Mouse (Mus musculus): Measurements from ENCODE around the gene Chst2.

Gene Chst2

GRCm38 (mm10) chr9:95406571-95407561 lies at the start of gene Chst2:
Gene Chst2, minus strand, starts transcription at chr9:95406722.
- in situ Hi-C loops (cut with MboI, MseI), result loop anchor here (10.0 kb wide), 1 partner anchor 212 kb away; no protein-coding TSS in a partner anchor

GRCm38 (mm10) chr9:95451931-95452330 lies 45.4 kb upstream of the Chst2 start:
- in situ Hi-C loops (cut with MboI, MseI), result no loop called here

GRCm38 (mm10) chr9:95450586-95450985 lies 44.1 kb upstream of the Chst2 start:
- in situ Hi-C loops (cut with MboI, MseI), result no loop called here

- in situ Hi-C loops (cut with MboI, MseI), result no loop called here
Measured at GRCm38 (mm10) chr9:95442321-95442731, 35.8 kb upstream of the Chst2 start.

- in situ Hi-C loops (cut with MboI, MseI), result no loop called here
Measured at GRCm38 (mm10) chr9:95437883-95438282, 31.4 kb upstream of the Chst2 start.

- in situ Hi-C loops (cut with MboI, MseI), result no loop called here
Measured at GRCm38 (mm10) chr9:95436294-95436613, 29.7 kb upstream of the Chst2 start.

GRCm38 (mm10) chr9:95435506-95436293 lies 29.2 kb upstream of the Chst2 start:
- in situ Hi-C loops (cut with MboI, MseI), result no loop called here

- in situ Hi-C loops (cut with MboI, MseI), result no loop called here
Measured at GRCm38 (mm10) chr9:95428277-95428676, 21.8 kb upstream of the Chst2 start.

- in situ Hi-C loops (cut with MboI, MseI), result no loop called here
Measured at GRCm38 (mm10) chr9:95413911-95414310, 7.4 kb upstream of the Chst2 start.

- in situ Hi-C loops (cut with MboI, MseI), result no loop called here
Measured at GRCm38 (mm10) chr9:95412047-95412446, 5.5 kb upstream of the Chst2 start.

GRCm38 (mm10) chr9:95407586-95408220 lies 1.2 kb upstream of the Chst2 start:
- in situ Hi-C loops (cut with MboI, MseI), result loop anchor here (10.0 kb wide), 1 partner anchor 213 kb away; no protein-coding TSS in a partner anchor

GRCm38 (mm10) chr9:95405946-95406570 lies 464 bp downstream of the Chst2 start:
- in situ Hi-C loops (cut with MboI, MseI), result loop anchor here (10.0 kb wide), 1 partner anchor 211 kb away; no protein-coding TSS in a partner anchor

- in situ Hi-C loops (cut with MboI, MseI), result loop anchor here (10.0 kb wide), 1 partner anchor 211 kb away; no protein-coding TSS in a partner anchor
Measured at GRCm38 (mm10) chr9:95405511-95405945, 994 bp downstream of the Chst2 start.

GRCm38 (mm10) chr9:95404811-95405465 lies 1.6 kb downstream of the Chst2 start:
- in situ Hi-C loops (cut with MboI, MseI), result loop anchor here (10.0 kb wide), 1 partner anchor 210 kb away; no protein-coding TSS in a partner anchor

GRCm38 (mm10) chr9:95401686-95402085 lies 4.8 kb downstream of the Chst2 start:
- in situ Hi-C loops (cut with MboI, MseI), result loop anchor here (10.0 kb wide), 1 partner anchor 207 kb away; no protein-coding TSS in a partner anchor

- in situ Hi-C loops (cut with MboI, MseI), result no loop called here
Measured at GRCm38 (mm10) chr9:95392011-95392410, 14.5 kb downstream of the Chst2 start.

- in situ Hi-C loops (cut with MboI, MseI), result no loop called here
Measured at GRCm38 (mm10) chr9:95389956-95390355, 16.6 kb downstream of the Chst2 start.

- in situ Hi-C loops (cut with MboI, MseI), result no loop called here
Measured at GRCm38 (mm10) chr9:95387881-95388380, 18.6 kb downstream of the Chst2 start.

GRCm38 (mm10) chr9:95375966-95376365 lies 30.6 kb downstream of the Chst2 start:
- in situ Hi-C loops (cut with MboI, MseI), result no loop called here

- in situ Hi-C loops (cut with MboI, MseI), result no loop called here
Measured at GRCm38 (mm10) chr9:95375336-95375735, 31.2 kb downstream of the Chst2 start.

Measured in regulatory T cell (primary cell).